Mouse (Mus musculus) kidney, adult 2 months (tissue): ENCODE measurements around the gene Relt. TPM values are rescaled to one million over a fixed set of nuclear protein-coding genes. Genes with fewer than 3 reads are reported as not detected.

Experiments used
- DNase-seq: peaks from one replicate; pipeline ENCODE4 v3.0.0; 2021
- H3K27ac ChIP-seq: fragments of 200-500 bp; 2 replicates; pipeline ENCODE4 v1.5.1; 2012; ENCODE audit warnings: low read depth, low read length, control low read depth, inconsistent platforms; ENCODE audit not compliant: insufficient read depth
- H3K27me3 ChIP-seq: fragments of 200-500 bp; replicated peaks from 2 replicates; pipeline ENCODE4 v1.6.1; 2012; ENCODE audit warnings: mild to moderate bottlenecking, moderate library complexity, low read length, inconsistent platforms; ENCODE audit not compliant: control insufficient read depth, insufficient read depth
- H3K36me3 ChIP-seq: fragments of 200-500 bp; 2 replicates; pipeline ENCODE4 v1.6.1; 2012; ENCODE audit warnings: mild to moderate bottlenecking, moderate library complexity, low read length, inconsistent platforms; ENCODE audit not compliant: control insufficient read depth, insufficient read depth
- H3K4me1 ChIP-seq: fragments of 200-500 bp; 2 replicates; pipeline ENCODE4 v1.6.1; 2011; ENCODE audit warnings: low read length; ENCODE audit not compliant: control insufficient read depth, insufficient read depth
- H3K4me3 ChIP-seq: fragments of 200-500 bp; 2 replicates; pipeline ENCODE4 v1.5.1; 2011; ENCODE audit warnings: mild to moderate bottlenecking, low read depth, low read length, control low read depth; ENCODE audit not compliant: insufficient read depth
- CTCF ChIP-seq: fragments of 200-500 bp; conservative IDR thresholded peaks from 2 replicates; pipeline ENCODE4 v1.5.1; 2011; ENCODE audit warnings: low read depth, mild to moderate bottlenecking, control low read depth, low read length, moderate library complexity, mixed read lengths; ENCODE audit not compliant: insufficient read depth, insufficient read length
- POLR2A ChIP-seq: fragments of 200-500 bp; IDR thresholded peaks from one replicate; pipeline ENCODE4 v1.6.1; 2011; ENCODE audit warnings: low read depth, low read length, control low read depth
- WGBS: fragments of 180-500 bp; shearing (Covaris S2); methylation state at CpG from one replicate; pipeline ENCODE4 v1.1.7; 2018; 5-methylcytosine and 5-hydroxymethylcytosine counted together
- polyA plus RNA-seq: library from polyadenylated mRNA; depleted of rRNA; stranded (reverse); fragments of >200 nt; gene quantifications from 2 replicates; pipeline ENCODE4 v1.2.3, GENCODE M21; 2012

Relt gene
- polyA plus RNA-seq, 1 experiment, result 3.8 TPM

- no peak for DNase-seq
- Histone ChIP-seq H3K4me1 (no peaks in the 10 kb centered on the region), H3K27me3 (no peaks in the 10 kb centered on the region), H3K4me3 (no peak overlapping the region), H3K27ac (no peak overlapping the region), H3K36me3 (no peaks in the 10 kb centered on the region)
- TF ChIP-seq POLR2A, result no peak
- no peak for TF ChIP-seq CTCF
- 74% methylated on average over 13 of the region's 13 CpGs for WGBS
Observed at GRCm38 (mm10) chr7:100876293-100876692, 13.0 kb upstream of the Relt start.

GRCm38 (mm10) chr7:100875822-100876221, 12.6 kb upstream of the Relt start:
- Histone ChIP-seq H3K4me1 (no peaks in the 10 kb centered on the region), H3K4me3 (no peak overlapping the region), H3K27ac (no peak overlapping the region), H3K27me3 (no peaks in the 10 kb centered on the region), H3K36me3 (no peaks in the 10 kb centered on the region)
- TF ChIP-seq CTCF, result no peak
- no peak for TF ChIP-seq POLR2A
- WGBS, result 36% methylated on average over 1 of the region's 1 CpGs
- no peak for DNase-seq

DNA sequence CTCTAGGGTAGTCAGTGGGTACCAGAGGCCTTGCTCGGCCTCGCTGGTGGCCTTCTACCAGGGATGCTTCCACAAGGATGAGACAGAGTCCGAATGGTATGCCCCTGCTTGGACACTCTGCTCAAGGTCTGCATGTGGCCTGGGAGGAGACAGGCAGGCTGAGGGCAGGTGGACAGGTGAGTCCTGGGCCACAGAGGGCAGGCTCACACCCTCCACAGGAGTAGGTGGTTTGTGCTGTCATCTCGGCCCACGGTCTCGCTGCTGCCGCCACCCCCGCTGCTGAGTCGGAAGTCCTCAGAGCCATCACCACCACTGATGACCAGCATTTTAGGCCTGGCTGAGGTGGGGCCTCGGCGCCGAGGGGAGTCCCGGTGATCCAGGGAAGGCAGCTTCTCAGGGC, 10.0 kb upstream of the Relt start:
- DNase-seq, result no peak
- Histone ChIP-seq H3K4me1 (no peaks in the 10 kb centered on the region), H3K36me3 (no peaks in the 10 kb centered on the region), H3K27me3 (no peaks in the 10 kb centered on the region), H3K4me3 (no peak overlapping the region), H3K27ac (no peak overlapping the region)
- no peak for TF ChIP-seq CTCF
- TF ChIP-seq POLR2A, result no peak
- WGBS, result 94% methylated on average over 13 of the region's 13 CpGs

DNA sequence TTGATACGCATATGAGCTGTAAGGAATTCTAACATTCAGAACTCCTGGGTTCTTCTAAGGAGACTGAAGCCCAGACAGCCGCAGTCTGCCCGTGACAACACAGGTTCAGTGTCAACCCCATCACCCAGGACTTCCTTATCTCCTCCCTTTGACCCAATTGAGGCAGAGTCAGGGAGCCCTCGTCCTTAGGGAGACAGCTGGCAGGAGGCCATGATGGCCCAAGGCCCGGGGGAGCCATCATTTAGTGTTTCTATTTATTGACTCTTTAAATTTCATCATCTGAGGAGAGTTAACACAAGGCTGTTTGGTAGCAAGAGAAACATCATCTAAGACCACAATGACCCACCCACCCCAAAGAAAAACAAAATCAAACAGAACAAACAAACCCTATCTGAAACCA, 8.6 kb upstream of the Relt start:
- H3K4me1 ChIP-seq, result no peaks in the 10 kb centered on the region
- peak; percentile 69 for DNase-seq
- no peaks in the 10 kb centered on the region for H3K27me3 ChIP-seq
- WGBS, result 63% methylated on average over 5 of the region's 5 CpGs
- H3K27ac ChIP-seq, result no peak overlapping the region
- H3K4me3 ChIP-seq, result no peak overlapping the region
- TF ChIP-seq CTCF, result no peak
- TF ChIP-seq POLR2A, result no peak
- H3K36me3 ChIP-seq, result no peaks in the 10 kb centered on the region

GRCm38 (mm10) chr7:100871355-100871754, 8.1 kb upstream of the Relt start:
- TF ChIP-seq CTCF, result no peak
- TF ChIP-seq POLR2A, result no peak
- Histone ChIP-seq H3K4me3 (no peak overlapping the region), H3K27ac (no peak overlapping the region), H3K36me3 (no peaks in the 10 kb centered on the region), H3K4me1 (no peaks in the 10 kb centered on the region), H3K27me3 (no peaks in the 10 kb centered on the region)
- 81% methylated on average over 4 of the region's 4 CpGs for WGBS
- no peak for DNase-seq

- no peak overlapping the region for H3K27ac ChIP-seq
- no peak overlapping the region for H3K4me3 ChIP-seq
- WGBS, result 84% methylated on average over 8 of the region's 8 CpGs
- TF ChIP-seq POLR2A (no peak), CTCF (no peak)
- no peaks in the 10 kb centered on the region for H3K4me1 ChIP-seq
- no peaks in the 10 kb centered on the region for H3K27me3 ChIP-seq
- no peaks in the 10 kb centered on the region for H3K36me3 ChIP-seq
- DNase-seq, result no peak
Observed at GRCm38 (mm10) chr7:100869877-100870629, 6.8 kb upstream of the Relt start.

DNA sequence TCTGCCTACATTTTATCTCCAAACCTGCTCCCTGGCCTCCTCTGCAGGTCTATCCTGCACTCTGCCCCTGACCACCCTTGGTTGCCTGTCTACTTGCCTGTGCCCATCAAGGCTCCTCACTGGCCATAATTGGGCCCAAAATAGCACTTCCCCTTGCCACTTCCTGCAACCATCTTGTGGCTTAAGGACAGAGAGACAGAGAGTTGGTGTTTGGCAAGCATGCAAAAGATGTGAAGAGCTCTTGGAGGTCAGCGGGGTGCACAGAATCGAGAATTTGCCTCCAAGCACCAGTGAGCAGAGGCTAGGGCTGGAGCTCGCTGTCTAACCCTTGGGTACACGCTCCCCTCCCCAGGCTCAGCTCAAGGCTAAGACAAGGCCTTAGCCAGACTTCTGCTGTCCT, 5.3 kb upstream of the Relt start:
- DNase-seq, result no peak
- Histone ChIP-seq H3K4me1 (no peaks in the 10 kb centered on the region), H3K27me3 (no peaks in the 10 kb centered on the region), H3K36me3 (no peaks in the 10 kb centered on the region), H3K27ac (no peak overlapping the region), H3K4me3 (no peak overlapping the region)
- TF ChIP-seq CTCF (no peak), POLR2A (no peak)
- 59% methylated on average over 4 of the region's 4 CpGs for WGBS

GRCm38 (mm10) chr7:100867561-100867960, 4.3 kb upstream of the Relt start:
- DNase-seq, result no peak
- Histone ChIP-seq H3K27me3 (no peaks in the 10 kb centered on the region), H3K4me1 (no peaks in the 10 kb centered on the region), H3K4me3 (no peak overlapping the region), H3K27ac (no peak overlapping the region), H3K36me3 (no peaks in the 10 kb centered on the region)
- TF ChIP-seq POLR2A, result no peak
- no peak for TF ChIP-seq CTCF
- WGBS, result 61% methylated on average over 2 of the region's 2 CpGs
